ENCODE assay signal across 12 mouse cellular contexts in genomic region chr2:118390072-118390471, GRCm38 (mm10). TPM values are rescaled to one million over a fixed set of nuclear protein-coding genes. Genes with fewer than 3 reads are reported as not detected.
DNase-seq lines count a peak whose midpoint lies in the region; ATAC-seq and TF ChIP-seq lines count a peak whose summit lies in the region.
"Had no signal": no experiment of that assay in that cellular context is flagged by ENCODE, and none has a peak within 500 bp of the region (broad histone marks: within the 10 kb centered on the region; RNA-seq: fewer than 3 reads in every experiment).

No protein-coding gene starts in this region.

- peak overlapping the region; percentile 84 for H3K4me2 ChIP-seq in heart, embryonic 16.5 days (ENCODE audit: low read depth, low read length)
- no peak overlapping the region for H3K4me2 ChIP-seq in midbrain, embryonic 11.5 days
- H3K4me2 ChIP-seq in midbrain, embryonic 15.5 days = no peak overlapping the region
- H3K4me2 ChIP-seq in hindbrain, postnatal 0 days (ENCODE audit: low read depth, low read length) = peak overlapping the region; percentile 83; the same call in 1 of the 2 replicates
- peak overlapping the region; percentile 87; the same call in 1 of the 2 replicates for H3K4me2 ChIP-seq in stomach, embryonic 16.5 days (ENCODE audit: low read depth, low read length)

- no peak for TF ChIP-seq CTCF in hindbrain, postnatal 0 days (IDR thresholded peaks at IDR 0.05; ENCODE audit: low read depth)

- no peaks in the 10 kb centered on the region for H3K9me3 ChIP-seq in heart, embryonic 16.5 days (replicated peaks; ENCODE audit: control insufficient read depth, low read length)
- no peaks in the 10 kb centered on the region for H3K9me3 ChIP-seq in midbrain, embryonic 11.5 days (ENCODE audit: control insufficient read depth, low read length)
- H3K9me3 ChIP-seq in midbrain, embryonic 15.5 days = no peaks in the 10 kb centered on the region
- H3K9me3 ChIP-seq in hindbrain, postnatal 0 days (ENCODE audit: low read length) = no peaks in the 10 kb centered on the region
- H3K9me3 ChIP-seq in stomach, embryonic 16.5 days (replicated peaks; ENCODE audit: control insufficient read depth, low read length) = no peaks in the 10 kb centered on the region

- DNase-seq in heart, adult 8-10 months (ENCODE audit: low spot score) = no peak
- DNase-seq in midbrain, embryonic 11.5 days (ENCODE audit: low spot score, missing footprints) = peak; percentile 84
- DNase-seq in hindbrain, postnatal 0 days (ENCODE audit: low spot score) = no peak
- no peak for DNase-seq in adipocyte (ENCODE audit: low spot score)
- no peak for DNase-seq in thymus, postnatal 0 days (ENCODE audit: low spot score)
- DNase-seq: adrenal gland, postnatal 36 days; kidney, adult 8-10 months; right cerebral cortex, postnatal 25 days had no signal

- H3K27ac ChIP-seq in heart, embryonic 16.5 days (ENCODE audit: low read length) = no peak overlapping the region
- H3K27ac ChIP-seq in midbrain, embryonic 11.5 days (ENCODE audit: low read depth, low read length) = no peak overlapping the region
- no peak overlapping the region for H3K27ac ChIP-seq in midbrain, embryonic 15.5 days
- H3K27ac ChIP-seq in hindbrain, postnatal 0 days = no peak overlapping the region
- no peak overlapping the region for H3K27ac ChIP-seq in stomach, embryonic 16.5 days (ENCODE audit: low read length)

- H3K4me3 ChIP-seq in heart, embryonic 16.5 days (ENCODE audit: low read length) = no peak overlapping the region
- H3K4me3 ChIP-seq in midbrain, embryonic 11.5 days (ENCODE audit: low read depth, low read length) = no peak overlapping the region
- H3K4me3 ChIP-seq in midbrain, embryonic 15.5 days = no peak overlapping the region
- no peak overlapping the region for H3K4me3 ChIP-seq in hindbrain, postnatal 0 days (ENCODE audit: low read length)
- peak overlapping the region; percentile 68; the same call in 1 of the 2 replicates for H3K4me3 ChIP-seq in stomach, embryonic 16.5 days (replicated peaks; ENCODE audit: low read length)

- 84% methylated on average over 5 of the region's 5 CpGs for WGBS in heart, embryonic 16.5 days
- WGBS in midbrain, embryonic 11.5 days = 92% methylated on average over 5 of the region's 5 CpGs
- WGBS in midbrain, embryonic 15.5 days = 80% methylated on average over 5 of the region's 5 CpGs
- WGBS in hindbrain, postnatal 0 days = 73% methylated on average over 5 of the region's 5 CpGs
- 78% methylated on average over 5 of the region's 5 CpGs for WGBS in stomach, embryonic 16.5 days

- no peak overlapping the region for H3K9ac ChIP-seq in heart, embryonic 16.5 days (ENCODE audit: low read length)
- no peak overlapping the region for H3K9ac ChIP-seq in midbrain, embryonic 11.5 days (ENCODE audit: low read length)
- H3K9ac ChIP-seq in midbrain, embryonic 15.5 days = no peak overlapping the region
- no peak overlapping the region for H3K9ac ChIP-seq in hindbrain, postnatal 0 days (replicated peaks; ENCODE audit: low read length)
- peak overlapping the region; percentile 23; the same call in 1 of the 2 replicates for H3K9ac ChIP-seq in stomach, embryonic 16.5 days (ENCODE audit: low read length)

- peaks cover 15% of the 10 kb centered on the region for H3K4me1 ChIP-seq in heart, embryonic 16.5 days (ENCODE audit: control insufficient read depth, insufficient read depth, low read length)
- peaks cover 5% of the 10 kb centered on the region for H3K4me1 ChIP-seq in midbrain, embryonic 11.5 days (ENCODE audit: control insufficient read depth, insufficient read depth, low read length)
- peaks cover 17% of the 10 kb centered on the region for H3K4me1 ChIP-seq in midbrain, embryonic 15.5 days
- H3K4me1 ChIP-seq in hindbrain, postnatal 0 days (ENCODE audit: insufficient read depth, low read length) = peaks cover 11% of the 10 kb centered on the region
- H3K4me1 ChIP-seq in stomach, embryonic 16.5 days (ENCODE audit: control insufficient read depth, insufficient read depth, low read length) = peaks cover 12% of the 10 kb centered on the region

- H3K27me3 ChIP-seq in heart, embryonic 16.5 days (ENCODE audit: control insufficient read depth, insufficient read depth, low read length) = no peaks in the 10 kb centered on the region
- H3K27me3 ChIP-seq in midbrain, embryonic 11.5 days (ENCODE audit: control insufficient read depth, insufficient read depth, low read length) = no peaks in the 10 kb centered on the region
- no peaks in the 10 kb centered on the region for H3K27me3 ChIP-seq in midbrain, embryonic 15.5 days (replicated peaks)
- no peaks in the 10 kb centered on the region for H3K27me3 ChIP-seq in hindbrain, postnatal 0 days (ENCODE audit: insufficient read depth, low read length)
- no peaks in the 10 kb centered on the region for H3K27me3 ChIP-seq in stomach, embryonic 16.5 days (ENCODE audit: control insufficient read depth, insufficient read depth, low read length)

- H3K36me3 ChIP-seq in heart, embryonic 16.5 days (ENCODE audit: control insufficient read depth, insufficient read depth) = no peaks in the 10 kb centered on the region
- H3K36me3 ChIP-seq in midbrain, embryonic 11.5 days (ENCODE audit: control insufficient read depth, insufficient read depth, low read length) = no peaks in the 10 kb centered on the region
- no peaks in the 10 kb centered on the region for H3K36me3 ChIP-seq in midbrain, embryonic 15.5 days (replicated peaks)
- H3K36me3 ChIP-seq in hindbrain, postnatal 0 days (ENCODE audit: insufficient read depth, low read length) = no peaks in the 10 kb centered on the region
- H3K36me3 ChIP-seq in stomach, embryonic 16.5 days (ENCODE audit: control insufficient read depth, insufficient read depth, low read length) = no peaks in the 10 kb centered on the region

- no peak for ATAC-seq in heart, embryonic 16.5 days (replicated peaks; ENCODE audit: extremely low read depth, insufficient read depth, low FRiP score)
- ATAC-seq in midbrain, embryonic 11.5 days (ENCODE audit: low FRiP score) = no peak
- ATAC-seq in midbrain, embryonic 15.5 days (replicated peaks) = no peak
- no peak for ATAC-seq in hindbrain, postnatal 0 days
- ATAC-seq in stomach, embryonic 16.5 days (ENCODE audit: insufficient read depth, low FRiP score) = no peak

RNA-seq across cellular contexts. Expression of gene Eif2ak4, which starts 1.7 kb away (rescaled TPM):
- 6.1 and 6.5 TPM in 2 replicates for polyA plus RNA-seq in heart, embryonic 16.5 days (2015; fragmentation: Nextera tagmentation; extraction: Ambion mirVana)
- total RNA-seq in heart, adult 8-10 months (2022) = 1 to 10 TPM; 4.7 to 6.0 (median 5.6) TPM
- 11.6 and 11.8 TPM in 2 replicates for polyA plus RNA-seq in midbrain, embryonic 11.5 days (2014; fragmentation: Nextera tagmentation; extraction: Ambion mirVana)
- polyA plus RNA-seq in midbrain, embryonic 15.5 days (2015; fragmentation: Nextera tagmentation; extraction: Ambion mirVana) = 8.5 and 10.0 TPM in 2 replicates
- 15.4 and 16.3 TPM in 2 replicates for total RNA-seq in hindbrain, postnatal 0 days (2014; rRNA removed)
- polyA plus RNA-seq in hindbrain, postnatal 0 days (2015; fragmentation: Nextera tagmentation; extraction: Ambion mirVana) = 7.1 and 7.2 TPM in 2 replicates
- 11.3 TPM in 2 replicates for polyA plus RNA-seq in stomach, embryonic 16.5 days (2015; fragmentation: Nextera tagmentation; extraction: Ambion mirVana)
- polyA plus RNA-seq in thymus, postnatal 0 days (2015; fragmentation: Nextera tagmentation; extraction: Ambion mirVana) = 3.7 and 4.1 TPM in 2 replicates

RNA-seq across cellular contexts. Expression of gene Gpr176, which starts 16.9 kb away (rescaled TPM):
- polyA plus RNA-seq in heart, embryonic 16.5 days (2015; fragmentation: Nextera tagmentation; extraction: Ambion mirVana) = 0.53 and 0.54 TPM in 2 replicates
- under 1 TPM in 2 of 4 experiments, not detected in 2; 0.08 to 0.11 TPM for total RNA-seq in heart, adult 8-10 months (2022)
- polyA plus RNA-seq in midbrain, embryonic 11.5 days (2014; fragmentation: Nextera tagmentation; extraction: Ambion mirVana) = 0.25 TPM in 2 replicates
- polyA plus RNA-seq in midbrain, embryonic 15.5 days (2015; fragmentation: Nextera tagmentation; extraction: Ambion mirVana) = 6.5 and 6.8 TPM in 2 replicates
- total RNA-seq in hindbrain, postnatal 0 days (2014; rRNA removed) = 11.6 and 17.3 TPM in 2 replicates
- polyA plus RNA-seq in hindbrain, postnatal 0 days (2015; fragmentation: Nextera tagmentation; extraction: Ambion mirVana) = 6.7 and 8.4 TPM in 2 replicates
- 0.30 and 0.60 TPM in 2 replicates for polyA plus RNA-seq in stomach, embryonic 16.5 days (2015; fragmentation: Nextera tagmentation; extraction: Ambion mirVana)
- 0.09 and 0.30 TPM in 2 replicates for polyA plus RNA-seq in thymus, postnatal 0 days (2015; fragmentation: Nextera tagmentation; extraction: Ambion mirVana)
- total RNA-seq: common myeloid progenitor, adult 5-6 weeks had no signal

Comparison
In these comparisons a context has a peak if more than half of its experiments do, and no peak if none do; other contexts are left out.
1. H3K4me2 ChIP-seq: peak in heart, embryonic 16.5 days (single experiment), hindbrain, postnatal 0 days (single experiment) and stomach, embryonic 16.5 days (single experiment); none in midbrain, embryonic 11.5 days (single experiment) and midbrain, embryonic 15.5 days (single experiment).